Mouse (Mus musculus): ENCODE data around the gene Tsen34. TPM values are rescaled to one million over a fixed set of nuclear protein-coding genes. Genes with fewer than 3 reads are reported as not detected.
A peak's percentile ranks its signal among the peaks of the same experiment; 100 is the strongest.

Tsen34 gene
- polyA plus RNA-seq, 1 experiment from 2014 or later = 198 TPM

Small RNAs within 50 kb of the gene (microRNA-seq; reads per million reads assigned to microRNA genes)
- 2.5 reads per million, percentile 7 among the genes with 10 or more reads in this experiment for gene Mir3572

Other genes with a start within 250 kb of the Tsen34 start
- gene Tarm1, start 190.2 kb upstream of the Tsen34 start, polyA plus RNA-seq (2015; fragmentation: Nextera tagmentation; extraction: Ambion mirVana) = 0.24 TPM in 1 of 2 replicates, not detected in the other
- 0.18 TPM in 1 of 2 replicates, not detected in the other for gene Oscar, start 76.7 kb upstream of the Tsen34 start, polyA plus RNA-seq (2015; fragmentation: Nextera tagmentation; extraction: Ambion mirVana)
- 670 and 765 TPM in 2 replicates for gene Ndufa3, start 75.5 kb upstream of the Tsen34 start, polyA plus RNA-seq (2015; fragmentation: Nextera tagmentation; extraction: Ambion mirVana)
- gene Tfpt, start 62.9 kb upstream of the Tsen34 start, polyA plus RNA-seq (2015; fragmentation: Nextera tagmentation; extraction: Ambion mirVana) = 14.2 and 18.6 TPM in 2 replicates
- 50.2 and 64.3 TPM in 2 replicates for gene Prpf31, start 62.9 kb upstream of the Tsen34 start, polyA plus RNA-seq (2015; fragmentation: Nextera tagmentation; extraction: Ambion mirVana)
- 26.2 and 34.7 TPM in 2 replicates for gene Cnot3, start 47.6 kb upstream of the Tsen34 start, polyA plus RNA-seq (2015; fragmentation: Nextera tagmentation; extraction: Ambion mirVana)
- 17.4 and 19.8 TPM in 2 replicates for gene Leng1, start 27.0 kb upstream of the Tsen34 start, polyA plus RNA-seq (2015; fragmentation: Nextera tagmentation; extraction: Ambion mirVana)
- 4.1 and 7.8 TPM in 2 replicates for gene Tmc4, start 15.3 kb upstream of the Tsen34 start, polyA plus RNA-seq (2015; fragmentation: Nextera tagmentation; extraction: Ambion mirVana)
- gene Mboat7, start 660 bp downstream of the Tsen34 start, polyA plus RNA-seq (2015; fragmentation: Nextera tagmentation; extraction: Ambion mirVana) = 30.1 and 44.1 TPM in 2 replicates
- 826 and 843 TPM in 2 replicates for gene Rps9, start 11.1 kb downstream of the Tsen34 start, polyA plus RNA-seq (2015; fragmentation: Nextera tagmentation; extraction: Ambion mirVana)
- gene Pirb, start 27.5 kb downstream of the Tsen34 start, polyA plus RNA-seq (2015; fragmentation: Nextera tagmentation; extraction: Ambion mirVana) = 0.86 and 1.2 TPM in 2 replicates
- gene Gm15448, start 132.8 kb downstream of the Tsen34 start, polyA plus RNA-seq (2015; fragmentation: Nextera tagmentation; extraction: Ambion mirVana) = not detected in 2 replicates
- gene Pira2, start 152.2 kb downstream of the Tsen34 start, polyA plus RNA-seq (2015; fragmentation: Nextera tagmentation; extraction: Ambion mirVana) = 0.08 and 0.38 TPM in 2 replicates
- gene Gm14548, start 205.3 kb downstream of the Tsen34 start, polyA plus RNA-seq (2015; fragmentation: Nextera tagmentation; extraction: Ambion mirVana) = 0.44 TPM in 1 of 2 replicates, not detected in the other
- gene Lilra6, start 222.6 kb downstream of the Tsen34 start, polyA plus RNA-seq (2015; fragmentation: Nextera tagmentation; extraction: Ambion mirVana) = 0.10 and 0.16 TPM in 2 replicates